Mouse (Mus musculus): Measurements from ENCODE around the gene Mcub.

DNA sequence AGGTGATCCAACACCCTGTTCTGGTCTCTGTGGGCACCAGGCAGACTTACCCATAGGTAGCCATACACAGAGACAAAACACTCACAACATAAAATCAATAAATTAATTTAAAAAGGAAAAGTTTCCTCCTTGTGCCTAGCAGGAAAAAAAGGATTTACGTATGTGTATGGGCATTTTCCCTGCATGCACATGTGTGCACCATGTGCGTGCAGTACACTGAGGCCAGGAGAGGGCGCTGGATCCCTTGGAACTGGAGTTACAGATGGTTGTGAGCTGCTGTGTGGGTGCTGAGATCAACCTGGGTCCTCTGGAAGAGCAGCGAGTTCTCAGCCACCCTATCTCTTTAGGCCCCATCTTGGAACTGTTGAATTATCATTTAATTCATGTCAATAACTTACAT is 15.3 kb upstream of the Mcub start:
- TF ChIP-seq CTCF (IDR thresholded peaks at IDR 0.05; ENCODE audit: borderline replicate concordance, insufficient read depth, low read length) (peak; percentile 47; the same call in 1 of the 2 replicates), POLR2A (IDR thresholded peaks at IDR 0.05; ENCODE audit: low read depth, low read length) (no peak)
